Mouse (Mus musculus): ENCODE data around the gene Olfr90.

The Olfr90 gene

GRCm38 (mm10) chr17:37056957-37057356 is 31.3 kb downstream of the Olfr90 start:
- DNase-seq: no peak

GRCm38 (mm10) chr17:37051745-37052144 is 36.6 kb downstream of the Olfr90 start:
- DNase-seq: no peak

DNA sequence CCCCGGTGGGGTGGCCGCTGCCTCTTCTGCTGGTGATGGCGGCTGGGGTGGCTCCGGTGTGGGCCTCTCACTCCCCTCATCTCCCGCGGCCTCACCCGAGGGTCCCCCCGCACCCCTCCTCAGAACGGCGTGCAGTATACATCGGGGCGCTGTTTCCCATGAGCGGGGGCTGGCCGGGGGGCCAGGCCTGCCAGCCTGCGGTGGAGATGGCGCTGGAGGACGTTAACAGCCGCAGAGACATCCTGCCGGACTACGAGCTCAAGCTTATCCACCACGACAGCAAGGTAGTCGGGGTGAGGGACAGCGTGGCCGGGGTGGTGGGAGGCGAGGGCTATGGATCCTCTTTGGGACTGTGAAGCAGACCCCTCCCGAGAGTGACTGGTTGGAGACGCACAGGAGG is 37.4 kb downstream of the Olfr90 start:
- peak; percentile 38 for DNase-seq

DNA sequence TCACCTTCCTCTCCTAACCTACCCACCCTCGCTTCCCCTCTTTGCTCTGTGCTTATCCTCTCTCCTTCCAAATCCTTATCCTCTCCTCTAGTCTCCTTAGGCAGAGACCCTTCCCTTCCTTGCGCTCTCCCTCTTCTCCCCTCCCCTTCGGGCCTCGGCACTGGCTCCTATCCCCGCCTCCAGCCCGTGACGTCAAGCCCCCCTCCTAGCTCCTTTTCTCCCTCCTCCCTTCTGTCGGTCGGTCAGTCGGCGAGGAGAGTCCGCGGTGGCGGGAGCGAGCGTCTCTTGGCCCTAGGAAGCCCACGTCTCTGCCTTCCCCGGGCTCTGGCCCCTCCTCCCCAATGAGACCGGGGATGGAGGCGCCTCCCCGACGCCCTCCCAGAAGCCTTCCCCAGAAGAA is 37.9 kb downstream of the Olfr90 start:
- peak; percentile 91 for DNase-seq

DNA sequence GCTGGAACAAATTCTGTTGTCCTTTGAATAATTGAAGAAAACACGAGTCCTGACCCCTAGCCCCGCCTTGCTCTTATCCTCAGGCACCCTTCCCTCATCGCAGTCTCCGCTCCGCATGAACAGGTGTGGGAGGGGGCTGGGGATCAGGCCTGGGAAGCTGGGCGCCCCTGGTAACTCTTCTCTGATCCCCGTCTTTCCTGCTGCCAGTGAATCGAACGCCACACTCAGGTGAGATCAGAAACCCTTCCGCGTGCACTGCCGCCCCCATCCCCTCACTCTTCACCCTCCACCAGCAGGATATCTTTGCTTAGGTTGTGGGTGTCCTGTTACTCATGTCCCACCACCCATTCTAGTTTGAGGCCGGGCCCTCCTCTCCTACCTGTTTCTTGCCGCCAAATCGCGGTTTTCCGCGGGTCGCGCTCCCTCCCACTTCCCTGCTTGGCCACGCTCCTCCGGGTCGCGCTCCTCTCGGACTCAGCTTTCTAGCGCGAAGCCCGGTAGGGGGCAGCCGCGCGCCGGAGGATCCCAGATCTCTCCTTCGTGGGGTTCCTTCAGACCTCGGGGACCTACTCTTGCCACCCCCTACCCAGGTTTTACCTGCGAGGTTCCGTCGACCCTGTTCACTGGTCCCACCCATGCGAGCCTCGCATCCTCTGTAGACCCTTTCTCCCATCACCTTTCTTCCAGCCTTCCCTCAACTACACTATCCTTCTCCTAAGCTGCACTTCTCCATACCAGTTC is 38.6 kb downstream of the Olfr90 start:
- peak; percentile 84 for DNase-seq

- DNase-seq: no peak
Measured at GRCm38 (mm10) chr17:37048383-37048782, 39.9 kb downstream of the Olfr90 start.

GRCm38 (mm10) chr17:37047981-37048380 is 40.3 kb downstream of the Olfr90 start:
- DNase-seq: peak; percentile 36

- no peak for DNase-seq
Measured at GRCm38 (mm10) chr17:37047332-37047976, 40.8 kb downstream of the Olfr90 start.

GRCm38 (mm10) chr17:37046312-37047112 is 41.8 kb downstream of the Olfr90 start:
- peak; percentile 73 for DNase-seq

- peak; percentile 90 for DNase-seq
Measured at GRCm38 (mm10) chr17:37045611-37046311, 42.5 kb downstream of the Olfr90 start, which contains the start of gene Gabbr1. Gene Gabbr1 (plus strand): TSS chr17:37045966.

DNA sequence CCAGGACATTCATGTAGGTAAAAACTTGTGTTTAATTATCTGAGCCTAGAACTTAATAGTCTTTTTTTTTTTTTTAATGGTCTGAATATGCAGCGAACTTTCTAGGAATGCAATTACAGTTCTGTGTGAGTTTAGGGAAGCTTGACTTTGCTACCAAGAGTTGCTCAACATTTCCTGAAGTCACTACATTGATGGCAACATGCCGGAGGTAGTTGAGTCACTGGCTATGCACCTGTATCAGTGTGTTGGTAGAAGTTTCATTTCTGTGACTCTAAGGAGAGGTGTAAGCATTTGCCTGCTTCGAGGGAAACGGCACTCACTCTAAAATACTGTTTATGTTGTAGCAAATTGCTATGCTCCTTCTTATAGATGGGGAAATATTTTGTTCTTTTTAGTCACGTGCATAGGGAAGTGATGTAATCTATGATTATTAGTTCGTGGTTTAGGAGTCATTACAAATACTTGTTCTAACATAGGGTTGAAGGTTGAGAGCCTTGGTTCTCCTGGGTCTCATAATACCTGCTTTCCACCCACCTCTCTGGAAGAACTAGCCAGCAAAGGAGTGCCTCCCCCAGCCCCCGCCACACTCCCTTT is 43.6 kb downstream of the Olfr90 start:
- no peak for DNase-seq

GRCm38 (mm10) chr17:37039127-37039894 is 49.0 kb downstream of the Olfr90 start:
- DNase-seq: no peak
